Mouse (Mus musculus): Measurements from ENCODE around the gene Samd15. TPM values are rescaled to one million over a fixed set of nuclear protein-coding genes. Genes with fewer than 3 reads are reported as not detected.
A peak's percentile ranks its signal among the peaks of the same experiment; 100 is the strongest.
"Not testable (repeated sequence)": the region's sequence is repeated elsewhere in the genome, so short reads cannot be mapped to it uniquely, and the experiment has no call there.

The Samd15 gene
- 1 to 10 TPM; 4.9 to 5.1 TPM for total RNA-seq (2021)
- long read RNA-seq, experiment 1, partial matches to known transcripts, result 0 of 1 reads
- long read RNA-seq, experiment 1, other reads (novel, unspliced or antisense), result 1 of 1 reads
- long read RNA-seq, experiment 2, partial matches to known transcripts, result 0 of 1 reads
- long read RNA-seq, experiment 2, other reads (novel, unspliced or antisense), result 0 of 1 reads

DNA sequence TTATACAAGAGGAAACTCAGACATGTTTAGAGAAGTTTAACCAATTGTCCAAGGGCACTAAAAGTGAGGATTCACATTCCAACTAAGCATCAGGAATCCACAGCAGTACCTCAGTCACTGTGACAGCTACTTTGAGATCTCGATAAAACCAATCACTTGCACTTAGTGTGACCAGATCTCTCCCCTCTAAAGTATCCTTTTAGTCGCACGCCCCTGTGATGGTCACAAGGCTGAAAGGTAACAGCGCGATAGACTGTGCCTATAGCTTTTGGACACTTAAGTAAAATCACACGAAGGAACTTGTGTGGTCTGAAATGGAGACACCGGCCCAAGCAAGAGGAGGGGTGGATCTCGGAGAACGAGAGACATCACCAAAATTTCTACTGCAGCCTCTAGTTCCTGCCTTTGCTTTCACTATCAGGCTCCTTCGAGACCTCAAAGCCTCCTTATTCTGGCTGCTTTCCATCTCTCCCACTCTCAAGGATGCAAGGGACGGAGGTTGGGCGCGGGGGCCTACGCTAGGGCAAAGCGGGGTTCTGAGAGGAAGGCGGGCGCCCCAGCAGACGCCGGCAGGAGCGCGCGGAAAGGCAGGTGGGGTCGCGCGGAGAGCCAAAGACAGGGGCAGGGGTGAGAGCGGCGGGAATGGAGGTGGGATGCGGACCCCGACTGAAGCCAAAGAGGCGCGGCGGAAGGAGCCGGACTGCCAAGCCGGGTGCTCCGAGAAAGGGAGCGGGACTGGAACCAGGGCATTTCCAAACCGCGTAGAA is at the start of gene Samd15:
Samd15 (plus strand) TSS at position 518 of the 767 bp plus-strand sequence.
- DNase-seq (ENCODE audit: low spot score in 2 of 2), result peak; percentile 41 to 42

DNA sequence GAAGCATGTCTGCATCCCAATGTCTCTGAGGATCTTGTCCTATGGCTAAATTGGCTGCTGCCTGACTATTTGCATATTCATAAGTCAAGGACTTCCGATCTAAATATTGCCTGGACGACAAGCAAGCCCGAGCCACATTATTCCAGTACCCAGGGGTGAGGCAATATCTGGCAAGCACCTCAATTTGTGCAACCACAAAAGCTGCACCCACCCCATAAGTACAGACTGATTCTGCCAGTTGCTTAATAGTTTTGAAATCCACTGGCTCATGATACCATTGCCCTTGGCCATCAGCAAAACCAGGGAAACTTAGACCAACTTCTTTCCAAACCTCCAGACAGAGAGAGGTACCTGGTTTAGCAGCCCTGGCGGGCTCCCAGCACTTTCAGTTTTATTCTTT is 45.1 kb upstream of the Samd15 start:
- not testable (repeated sequence) for DNase-seq (ENCODE audit: low spot score in 2 of 2)

DNA sequence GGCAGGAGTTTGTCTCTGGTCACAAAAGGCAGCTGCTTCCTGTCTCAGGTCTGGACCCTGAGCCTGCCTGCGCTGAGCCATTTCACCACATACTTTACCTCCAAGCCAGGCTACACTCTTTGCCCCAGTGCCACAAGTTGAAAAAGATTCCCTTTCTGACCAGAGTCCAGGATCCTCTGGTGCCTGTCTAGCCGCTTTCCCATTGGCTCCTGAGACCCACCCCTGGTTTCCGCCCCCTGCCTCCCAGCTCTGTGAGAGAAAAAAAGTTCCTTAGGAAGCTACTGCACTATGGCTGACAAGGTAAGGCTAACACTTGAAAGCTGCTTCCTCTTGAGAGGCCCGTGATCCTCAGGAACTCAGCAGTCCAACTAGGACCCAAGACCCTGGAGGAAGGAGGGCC is 42.2 kb upstream of the Samd15 start:
- DNase-seq (ENCODE audit: low spot score in 2 of 2), result no peak

DNA sequence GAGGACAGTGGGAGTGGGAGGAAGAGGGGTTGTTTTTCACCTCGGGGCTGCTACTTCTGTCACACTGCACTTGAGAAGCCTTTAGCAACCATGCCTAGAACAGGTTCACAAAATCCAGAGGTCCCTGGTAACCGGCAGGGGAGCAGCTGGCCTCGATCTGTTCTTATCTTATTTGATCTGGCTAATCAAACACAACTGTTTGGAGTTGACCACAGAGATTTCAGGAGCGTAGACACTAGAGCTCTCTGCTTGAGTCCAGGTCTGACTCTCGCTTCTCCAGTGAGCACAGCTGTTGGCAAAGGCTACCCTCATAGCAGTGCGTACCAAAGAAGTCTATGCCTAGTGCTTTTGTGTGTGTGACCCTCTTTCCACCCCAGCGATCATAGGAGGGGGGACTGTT is 41.4 kb upstream of the Samd15 start:
- DNase-seq (ENCODE audit: low spot score in 2 of 2), result no peak

DNA sequence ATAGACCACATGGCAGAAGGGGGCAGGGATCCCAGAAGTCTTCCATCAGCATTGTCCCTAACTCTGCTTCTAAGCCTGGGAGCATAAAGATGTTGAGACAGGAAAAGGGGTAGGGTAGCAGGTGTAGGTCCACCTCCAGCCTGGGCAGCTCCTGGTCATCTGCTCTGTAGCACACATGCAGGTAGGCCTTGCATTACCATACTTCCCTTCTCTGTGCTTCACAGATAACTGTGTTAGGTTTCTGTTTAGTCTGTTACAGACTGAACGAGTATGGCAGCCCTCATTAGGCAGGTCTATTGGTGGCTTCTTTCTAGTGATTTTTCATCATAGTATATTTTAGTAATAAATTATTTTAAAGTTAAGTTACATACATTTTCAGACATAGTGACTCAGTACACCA is 39.2 kb upstream of the Samd15 start:
- no peak for DNase-seq (ENCODE audit: low spot score in 2 of 2)

DNA sequence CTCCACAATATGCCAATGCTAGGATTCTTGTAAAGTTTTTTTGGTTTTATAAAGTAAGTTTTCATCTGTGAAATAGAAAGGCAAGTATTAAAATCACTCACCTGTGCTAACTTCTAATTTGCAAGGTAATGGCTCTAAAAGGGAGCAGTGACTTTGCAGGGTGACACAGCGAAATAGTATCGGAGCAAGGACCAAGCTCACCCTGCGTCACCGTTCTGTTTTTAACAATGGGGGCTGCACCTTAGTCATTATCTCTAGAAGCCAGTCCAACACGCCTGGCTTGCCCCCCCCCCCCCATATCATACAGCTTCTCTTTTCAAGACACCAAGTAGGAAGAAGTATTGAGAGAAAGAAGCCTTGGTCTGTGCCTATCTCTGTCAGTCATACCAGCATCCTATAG is 38.7 kb upstream of the Samd15 start:
- no peak for DNase-seq (ENCODE audit: low spot score in 2 of 2)

DNA sequence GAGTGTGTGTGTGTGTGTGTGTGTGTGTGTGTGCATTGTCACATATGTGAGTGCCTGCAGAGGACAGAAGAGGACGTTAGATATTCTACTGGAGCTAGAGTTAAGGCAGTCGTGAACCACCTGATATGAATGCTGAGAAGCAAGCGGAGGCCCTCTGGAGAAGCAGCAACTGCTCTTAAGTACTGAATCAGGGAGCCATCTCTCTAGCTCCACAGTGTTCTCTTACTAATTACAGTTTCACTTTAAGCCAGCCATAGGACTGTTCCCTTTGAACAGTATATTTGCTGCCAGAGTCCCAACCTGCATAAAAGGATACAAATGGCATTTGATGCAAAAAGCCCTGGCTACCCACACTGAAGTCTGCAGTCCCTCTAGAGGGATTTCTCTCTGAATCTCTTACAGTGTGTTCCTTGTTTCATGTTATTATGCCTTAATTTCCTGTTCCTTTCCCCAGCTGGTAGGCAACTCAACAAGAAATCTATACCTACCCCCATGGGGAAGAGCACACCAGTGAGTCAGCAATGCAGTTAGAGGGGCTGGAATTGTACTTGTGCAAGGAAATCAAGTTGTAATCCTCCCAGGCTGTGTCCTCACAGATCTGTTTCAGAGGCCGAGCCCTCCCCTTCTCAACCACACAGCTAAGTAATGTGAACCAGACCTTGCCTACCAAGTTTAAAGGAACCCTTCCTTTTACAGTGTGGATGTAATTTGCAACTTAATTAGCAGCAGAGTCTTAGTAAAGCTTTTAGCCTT is 24.2 kb upstream of the Samd15 start:
- no peak for DNase-seq (ENCODE audit: low spot score in 2 of 2)

DNA sequence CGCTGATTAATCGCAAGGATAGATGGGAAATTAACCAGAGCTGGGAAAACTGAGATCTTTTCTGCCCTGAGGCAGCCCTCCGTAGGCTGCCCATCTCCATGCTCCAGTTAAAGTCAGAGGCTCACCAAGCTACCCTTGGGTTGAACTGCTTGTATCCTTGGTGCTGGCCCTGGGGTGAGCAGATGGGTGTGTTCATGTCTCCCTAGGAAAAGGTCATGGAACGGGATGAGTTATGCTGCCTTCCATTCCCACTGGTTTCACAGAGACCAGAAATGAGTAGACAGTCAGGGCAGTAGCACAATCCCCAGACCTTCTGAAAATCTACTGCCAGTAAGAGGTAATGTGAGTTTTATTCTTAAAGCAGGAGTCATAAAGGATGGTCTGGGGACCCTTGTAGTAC is 21.9 kb upstream of the Samd15 start:
- DNase-seq (ENCODE audit: low spot score in 2 of 2), result no peak

DNA sequence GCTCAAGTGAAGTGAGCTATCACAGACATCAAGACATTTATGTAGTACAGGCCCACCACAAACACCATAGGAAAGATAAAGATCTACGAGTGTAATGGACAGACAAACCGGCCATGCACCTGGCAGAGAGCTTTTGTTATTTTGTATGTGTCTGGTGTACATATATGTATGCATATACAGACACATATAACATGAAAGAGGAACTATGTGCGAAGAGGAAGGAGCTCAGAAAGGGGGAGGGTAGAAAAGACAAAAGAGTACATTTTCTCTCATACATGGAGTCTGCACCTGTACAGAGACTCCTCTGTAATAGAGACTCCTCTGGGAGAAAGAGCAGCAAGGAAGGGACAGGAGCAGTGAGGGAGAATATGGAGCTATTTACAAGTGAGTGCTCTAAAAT is 6.5 kb upstream of the Samd15 start:
- DNase-seq (ENCODE audit: low spot score in 2 of 2), result no peak

DNA sequence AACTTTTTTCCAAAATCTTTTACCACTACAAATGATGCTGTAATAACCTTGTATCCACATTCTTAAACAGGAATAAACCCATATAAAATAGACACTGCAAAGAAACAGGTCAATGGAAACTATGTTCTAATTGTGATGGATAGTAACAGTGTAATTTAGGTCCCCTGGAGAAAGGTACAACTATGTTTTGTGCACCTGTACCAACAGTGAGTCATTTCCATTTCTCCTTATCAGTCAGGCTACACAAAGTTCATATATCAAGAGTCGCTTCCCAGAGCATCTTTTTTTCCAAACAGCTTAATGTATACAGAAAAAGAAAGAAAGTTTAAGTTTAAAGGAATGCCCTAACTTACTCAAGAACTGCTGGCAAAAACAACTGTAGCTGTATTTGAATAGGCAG is 4.5 kb upstream of the Samd15 start:
- no peak for DNase-seq (ENCODE audit: low spot score in 2 of 2)

DNA sequence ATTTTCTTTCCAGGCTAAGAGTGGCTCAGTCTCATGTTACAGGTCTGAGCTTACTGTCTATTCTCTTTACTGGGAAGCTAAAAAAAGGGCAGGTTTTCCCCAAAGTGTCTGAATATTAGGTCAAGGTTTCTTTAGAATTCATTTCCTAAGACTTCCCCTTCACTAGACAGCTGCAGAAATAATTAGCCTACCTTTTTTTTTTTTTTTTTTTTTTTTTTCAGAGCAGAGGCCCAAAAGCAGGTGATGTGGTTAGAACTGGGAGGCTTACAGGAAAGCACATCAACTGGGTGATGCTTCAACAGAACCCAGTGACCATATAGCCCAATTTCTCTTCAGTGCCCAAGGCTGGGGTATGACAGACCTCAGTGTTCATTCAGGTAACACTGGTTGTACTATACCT is 3.2 kb upstream of the Samd15 start:
- DNase-seq (ENCODE audit: low spot score in 2 of 2), result no peak

DNA sequence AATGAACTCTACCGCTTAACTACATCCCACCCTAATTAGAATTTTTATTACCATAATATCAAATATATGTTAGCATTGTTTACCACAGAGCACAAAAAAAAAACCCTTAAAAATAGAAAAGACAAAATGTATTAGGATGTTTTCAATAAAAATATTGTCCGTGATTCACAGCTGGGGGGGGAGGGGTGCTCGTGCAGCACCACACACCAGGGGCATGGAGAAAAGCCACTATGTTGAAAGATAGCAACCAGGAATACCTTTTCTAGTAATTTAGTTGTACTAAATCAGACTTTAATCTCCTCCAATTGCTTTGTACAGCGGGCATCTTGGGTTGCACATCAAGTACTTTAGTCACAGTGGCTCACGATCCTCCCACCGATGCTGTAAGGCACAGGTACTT is 731 bp upstream of the Samd15 start:
- no peak for DNase-seq (ENCODE audit: low spot score in 2 of 2)

DNA sequence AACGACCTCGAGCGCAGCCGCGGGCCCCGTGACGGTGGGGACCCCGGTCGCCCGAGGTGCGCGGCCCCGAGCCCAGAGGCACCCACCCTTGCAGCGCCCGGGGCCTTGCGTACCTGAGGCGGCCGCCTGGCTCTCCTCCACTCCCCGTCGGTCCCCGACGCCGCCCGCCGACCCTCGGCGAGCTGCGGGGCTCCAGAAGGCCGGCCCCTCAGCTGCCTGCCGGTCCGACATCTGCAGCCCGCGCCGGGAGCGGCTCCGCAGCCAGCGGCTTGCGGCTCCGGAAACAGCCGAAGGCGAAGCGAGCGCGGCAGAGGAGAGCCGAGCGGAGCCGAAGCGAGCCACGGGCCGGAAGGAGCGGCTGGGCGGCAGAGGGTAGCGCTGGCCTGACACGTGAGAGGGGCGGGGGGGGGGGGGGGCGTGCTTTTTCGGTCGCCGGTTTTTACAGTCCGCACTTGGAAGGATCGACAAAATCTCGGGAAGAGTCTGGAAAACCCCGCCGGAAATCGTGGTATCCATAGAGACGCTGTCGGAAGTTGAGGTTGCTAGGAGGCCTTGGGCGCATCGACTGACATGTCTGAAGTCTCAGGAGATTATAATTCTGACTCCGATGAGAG is 557 bp downstream of the Samd15 start, which contains the start of gene Tmed8:
Tmed8 (minus strand) TSS at position 482 of the 614 bp plus-strand sequence.
- peak; percentile 73 to 84 for DNase-seq (ENCODE audit: low spot score in 2 of 2)

DNA sequence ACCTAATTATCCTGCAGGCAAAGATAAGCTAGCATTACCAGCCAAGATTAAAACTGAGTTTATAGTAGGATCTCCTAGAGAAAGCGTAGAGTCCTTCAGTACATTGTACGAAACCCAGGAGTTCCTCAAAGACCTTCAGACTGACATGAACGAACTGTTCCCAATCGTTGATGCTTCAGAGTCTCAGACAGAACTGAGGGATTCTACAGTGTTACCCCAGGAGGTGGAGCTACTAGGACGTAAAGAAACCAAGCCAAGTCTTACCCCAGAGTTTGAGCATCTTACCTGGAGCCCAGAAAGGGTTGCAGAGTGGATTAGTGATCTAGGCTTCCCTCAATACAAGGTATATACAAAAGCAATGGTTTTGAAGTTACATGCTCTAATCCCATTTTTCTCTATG is 2.2 kb downstream of the Samd15 start:
- DNase-seq (ENCODE audit: low spot score in 2 of 2), result no peak

DNA sequence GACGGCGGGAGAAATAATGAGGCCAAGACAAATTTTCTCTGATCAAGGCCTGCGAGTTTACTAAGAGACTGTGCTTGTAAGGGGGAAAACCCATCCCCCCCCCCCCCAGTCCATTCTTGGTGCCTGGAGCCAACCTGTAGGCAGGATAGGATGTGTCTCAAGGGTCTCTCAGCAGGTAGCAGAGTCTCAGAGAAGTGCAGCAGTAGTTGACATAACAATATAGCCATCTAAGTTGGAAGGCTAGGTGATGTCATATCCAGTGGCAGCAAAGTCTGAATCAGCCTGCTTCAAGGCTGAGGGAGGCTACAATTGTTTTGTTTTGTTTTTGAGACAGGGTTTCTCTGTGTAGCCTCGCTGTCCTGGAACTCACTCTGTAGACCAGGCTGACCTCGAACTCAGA is 6.3 kb downstream of the Samd15 start:
- DNase-seq (ENCODE audit: low spot score in 2 of 2), result not testable (repeated sequence)

DNA sequence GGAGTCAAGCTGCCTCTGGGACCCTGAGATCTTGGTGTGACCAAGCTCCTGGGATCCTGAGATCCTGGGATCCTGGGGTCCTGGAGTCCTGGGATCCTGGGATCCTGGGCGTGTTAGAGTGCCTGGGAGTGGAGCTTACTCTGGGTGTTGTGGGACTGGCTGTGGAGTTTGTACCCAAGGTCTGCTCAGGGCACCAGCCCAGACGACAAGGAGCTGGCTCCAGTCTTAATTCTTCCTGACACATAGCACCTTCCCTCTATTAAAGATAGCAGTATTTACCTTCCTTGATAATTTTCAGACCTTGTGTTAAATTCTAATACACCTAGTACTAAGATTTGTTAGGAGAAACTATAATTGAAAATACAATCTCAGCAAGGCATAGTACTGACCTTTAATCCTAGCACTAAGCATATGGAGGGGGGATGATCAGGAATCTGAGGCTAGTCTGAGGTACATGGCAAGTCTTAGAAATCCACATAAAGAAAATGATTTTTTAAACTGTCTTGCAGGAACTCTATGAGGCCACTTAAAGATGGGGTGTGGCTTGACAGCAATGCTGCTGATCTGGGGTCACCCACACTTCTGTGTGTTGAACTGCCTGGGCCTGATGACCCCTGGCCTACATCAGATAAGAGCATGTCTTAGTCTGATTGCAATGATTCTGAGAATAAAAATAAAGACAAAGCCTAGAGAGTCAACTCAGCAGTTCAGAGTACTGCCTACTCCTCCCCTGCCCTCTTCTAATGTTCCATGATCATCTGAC is 13.5 kb downstream of the Samd15 start:
- no peak for DNase-seq (ENCODE audit: low spot score in 2 of 2)

DNA sequence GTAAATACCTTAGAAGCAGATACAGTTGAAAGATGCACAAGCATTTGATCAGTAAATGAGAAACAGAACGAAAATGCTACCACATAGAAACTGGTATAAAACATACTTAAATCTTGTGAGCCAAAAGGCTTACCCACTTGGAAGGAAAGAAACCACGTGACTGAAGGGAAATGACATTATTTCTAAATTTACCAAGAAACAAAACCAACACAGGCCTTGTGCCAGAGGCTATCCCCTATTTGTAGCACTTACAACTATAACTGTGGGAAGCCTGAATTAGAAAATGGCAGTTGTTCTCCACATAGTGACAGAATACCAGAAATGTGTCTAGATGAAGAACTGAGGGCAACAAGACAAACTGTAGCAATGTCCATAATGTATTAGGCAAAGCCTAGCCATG is 16.5 kb downstream of the Samd15 start:
- DNase-seq (ENCODE audit: low spot score in 2 of 2), result no peak

DNA sequence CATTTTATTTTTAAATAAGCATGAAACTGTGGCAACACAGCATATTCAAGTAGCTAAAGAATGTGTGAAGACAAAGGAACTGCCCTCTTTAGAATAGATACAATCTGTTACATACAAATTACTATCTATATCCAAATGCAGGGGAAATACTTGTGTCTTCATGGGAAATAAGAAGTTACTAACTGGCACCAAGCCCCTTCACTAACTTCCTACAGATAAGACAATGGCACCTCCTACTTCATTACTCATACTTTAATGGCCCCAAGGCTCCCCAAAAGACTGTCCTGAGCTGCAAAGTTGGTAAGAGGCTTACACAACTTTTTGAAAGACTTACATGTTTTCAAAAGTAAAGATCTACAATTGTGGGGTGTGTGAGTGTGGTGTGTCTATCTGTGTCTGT is 18.1 kb downstream of the Samd15 start:
- no peak for DNase-seq (ENCODE audit: low spot score in 2 of 2)

DNA sequence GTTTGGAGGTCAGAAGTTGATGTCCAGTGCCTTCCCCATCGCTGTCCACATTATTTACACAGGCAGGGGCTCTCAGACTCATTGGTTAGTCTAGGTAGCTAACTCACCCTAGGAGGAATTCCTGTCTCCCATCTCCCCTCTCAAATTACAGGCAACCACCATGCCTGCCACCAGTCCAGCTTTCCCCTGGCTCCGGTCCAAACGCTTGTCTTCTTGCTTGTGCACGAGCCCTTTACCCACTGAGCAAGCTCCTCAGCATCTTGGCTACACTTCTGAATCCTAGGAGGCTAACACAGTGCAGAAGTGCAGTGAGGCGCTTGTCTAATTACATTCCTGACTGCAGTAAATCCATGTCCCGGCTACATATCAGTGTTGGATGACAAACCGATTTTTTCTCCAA is 19.8 kb downstream of the Samd15 start:
- DNase-seq (ENCODE audit: low spot score in 2 of 2), result no peak

DNA sequence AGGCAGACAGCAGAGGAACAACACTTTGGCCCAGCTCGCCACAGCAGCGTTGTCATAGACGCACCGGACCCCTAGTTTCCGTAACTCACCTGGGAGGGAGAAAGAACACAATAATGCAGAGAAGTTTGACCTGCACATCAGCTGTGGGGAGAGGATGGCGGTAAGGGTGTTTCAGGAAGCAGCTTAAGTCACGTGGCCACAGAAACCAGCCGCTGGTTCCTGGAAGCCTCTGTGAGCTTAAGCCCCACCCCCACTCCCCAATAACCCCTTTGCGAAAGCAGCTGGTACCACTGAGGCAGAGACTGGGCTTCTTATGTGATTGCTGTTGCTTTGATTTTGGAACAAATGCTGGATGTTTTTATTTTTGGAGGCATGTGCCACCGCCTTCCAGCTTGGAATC is 25.4 kb downstream of the Samd15 start:
- no peak for DNase-seq (ENCODE audit: low spot score in 2 of 2)

DNA sequence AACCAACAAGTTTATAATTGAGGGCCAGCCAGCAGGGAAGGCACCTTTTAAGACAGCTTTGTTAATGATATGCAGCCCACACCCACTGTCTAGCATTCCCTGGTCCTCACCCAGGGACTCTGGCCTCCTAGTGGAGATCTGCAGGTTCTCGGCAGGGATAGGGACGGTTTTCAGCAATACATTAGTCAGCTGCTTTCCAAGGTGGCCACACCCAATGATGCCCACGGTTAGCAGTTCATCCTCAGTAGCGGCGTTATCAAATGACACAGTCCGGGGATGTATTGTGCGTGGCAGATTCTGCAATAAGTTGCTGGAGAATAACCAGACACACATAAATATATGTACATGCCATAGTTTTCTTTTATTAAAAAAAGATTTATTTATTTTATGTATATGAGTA is 27.3 kb downstream of the Samd15 start:
- no peak for DNase-seq (ENCODE audit: low spot score in 2 of 2)

Measured in left cerebral cortex, adult 18-20 months (tissue).